Mouse (Mus musculus) heart, adult 18-20 months (tissue): ENCODE measurements at regions not wholly inside any gene's neighbourhood (a gene's known extent, or its start where the extent isn't known, plus 50 kb on each side); places are given as distances from the start of the nearest gene placed in this dataset.
A peak's percentile ranks its signal among the peaks of the same experiment; 100 is the strongest.

Source experiments
- DNase-seq, 2 experiments: peaks; one replicate each; pipeline ENCODE4 v3.0.0; 2021 to 2022; ENCODE audit warnings: mixed read lengths in 1 of 2

DNA sequence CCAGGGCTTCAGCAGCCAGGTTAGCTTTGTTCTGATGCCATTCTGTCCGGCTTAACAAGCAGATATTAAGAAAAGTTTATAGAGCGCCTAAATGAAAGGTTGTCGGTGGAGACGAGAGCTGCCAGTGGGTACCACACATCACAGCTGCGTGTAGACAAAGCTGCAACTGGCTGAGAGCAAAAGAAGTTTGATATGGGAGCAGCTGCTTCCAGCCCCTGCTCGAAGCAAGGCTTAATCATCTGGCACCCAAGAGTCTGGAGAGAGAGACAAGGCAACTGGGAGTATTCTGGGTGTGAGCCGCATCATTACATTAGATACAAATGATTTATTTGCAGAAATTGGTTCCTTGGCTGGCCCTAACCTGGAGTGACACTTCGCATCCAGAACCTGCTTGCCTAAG, 2488.7 kb upstream of the Gm7489 start:
- peak; percentile 6 to 8 for DNase-seq

DNA sequence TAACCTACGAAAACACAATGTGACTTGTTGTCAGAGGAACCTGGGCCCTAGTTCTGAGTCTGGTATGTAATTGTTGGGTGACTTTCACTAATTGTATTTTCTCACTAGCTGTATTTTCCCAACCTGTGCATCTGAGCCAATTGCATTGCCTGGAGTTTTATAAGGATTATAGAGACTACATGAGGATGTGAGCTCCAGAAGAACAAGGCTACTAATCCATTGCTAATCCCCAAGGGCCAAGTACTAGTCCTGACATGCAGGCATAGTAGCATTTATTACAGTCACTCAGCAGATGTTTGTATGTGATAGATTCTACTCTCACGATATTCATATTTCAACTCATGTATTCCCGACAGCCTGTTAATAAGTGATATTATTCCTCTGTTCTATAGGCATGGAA, 2481.1 kb upstream of the Gm7489 start:
- DNase-seq: no peak

DNA sequence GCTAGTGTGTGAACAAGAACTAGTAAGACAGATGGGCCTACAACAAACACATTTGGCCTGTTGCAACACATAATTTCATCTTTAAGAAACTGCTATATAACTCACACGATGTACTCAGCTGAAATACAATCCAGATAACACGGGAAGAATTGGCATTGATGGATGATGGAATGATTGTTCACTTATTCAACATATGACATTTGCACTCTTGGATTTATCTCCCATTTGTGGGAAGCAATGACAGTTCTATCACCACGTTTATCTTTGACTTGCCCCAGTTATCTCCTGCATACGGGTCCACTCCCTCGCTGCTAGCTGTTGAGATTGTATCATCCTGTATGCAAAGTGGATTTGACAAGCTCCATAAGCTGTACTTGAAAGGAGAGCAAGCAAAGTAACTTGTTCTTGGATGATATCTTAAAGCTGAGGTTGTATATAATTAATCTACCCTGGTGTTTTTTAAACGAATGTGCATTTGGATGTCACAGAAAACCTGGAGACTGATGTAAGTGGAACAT, 2474.9 kb upstream of the Gm7489 start:
- DNase-seq: no peak

DNA sequence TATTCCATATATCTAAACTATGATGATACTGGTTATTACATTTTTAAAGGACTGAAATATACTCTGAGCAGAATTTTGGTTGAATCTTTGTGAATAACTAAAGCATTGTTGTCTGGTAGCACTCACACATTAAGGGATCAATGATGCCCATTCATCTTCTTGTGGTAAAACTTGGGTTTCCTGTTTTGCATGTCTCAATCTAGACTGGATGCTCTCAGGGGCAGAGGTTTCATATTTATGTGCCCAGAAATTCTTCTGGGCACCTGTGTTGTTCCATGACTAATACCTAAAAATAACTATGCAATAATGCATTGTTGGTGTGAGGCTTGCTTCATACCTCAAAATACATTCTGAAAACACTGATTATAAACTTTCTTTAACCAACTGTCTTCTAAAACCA, 2472.7 kb upstream of the Gm7489 start:
- DNase-seq: no peak

DNA sequence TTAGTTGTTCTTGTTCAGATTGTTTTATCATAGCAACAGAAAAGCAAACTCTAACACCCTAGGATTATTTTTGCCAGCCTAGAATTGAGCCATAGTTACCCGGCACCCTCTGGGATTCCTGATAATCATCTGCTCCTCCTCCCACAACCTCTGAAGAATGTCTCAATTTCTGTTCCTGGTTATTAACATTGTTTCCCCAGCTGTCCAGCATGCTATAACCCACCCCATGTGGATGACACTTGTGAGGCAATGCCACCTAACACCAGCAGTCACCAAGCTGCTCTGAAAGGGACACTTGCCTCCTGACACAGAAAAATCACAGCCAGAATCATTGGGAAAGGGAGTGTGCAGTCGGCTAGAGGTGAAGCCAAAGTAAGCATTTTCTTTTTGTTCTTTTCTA, 2442.1 kb upstream of the Gm7489 start:
- DNase-seq: no peak

DNA sequence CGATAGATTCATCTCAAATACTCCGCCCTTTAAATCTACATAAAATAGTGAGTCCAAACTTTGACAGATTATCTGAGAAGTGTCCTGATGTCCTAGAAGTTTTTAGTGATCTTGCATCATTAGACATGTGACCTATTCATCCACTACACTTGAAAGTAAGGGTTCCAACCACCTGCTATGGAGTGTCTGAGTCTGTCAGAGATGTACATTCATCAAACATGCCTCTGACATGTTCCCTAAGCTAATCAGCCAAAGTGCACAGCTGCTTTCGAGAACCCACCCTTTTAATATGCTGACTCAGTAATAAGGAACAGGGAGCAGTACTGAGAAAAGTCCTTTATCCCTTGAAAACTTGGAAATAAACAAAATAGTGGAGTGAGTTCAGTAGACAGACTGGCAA, 2414.8 kb upstream of the Gm7489 start:
- DNase-seq: no peak

DNA sequence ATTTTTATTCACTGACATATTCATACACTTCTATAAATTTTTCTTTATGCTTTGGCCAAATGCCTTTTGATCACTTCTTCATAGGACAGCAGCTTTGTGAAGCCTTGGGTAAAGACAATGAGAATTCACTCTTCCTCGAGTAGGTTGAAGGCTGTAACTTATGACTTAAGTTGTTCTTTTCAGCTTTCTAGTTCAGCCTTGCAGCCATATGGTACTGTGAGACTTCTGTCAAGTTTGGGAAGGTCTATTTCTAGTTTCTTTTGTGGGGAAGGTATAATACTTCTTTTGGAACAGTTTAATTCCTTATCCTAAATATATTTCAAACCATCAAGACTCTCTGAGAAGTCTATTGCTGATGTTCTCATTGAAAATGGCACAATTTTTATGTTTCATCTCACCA, 2413.6 kb upstream of the Gm7489 start:
- no peak for DNase-seq

DNA sequence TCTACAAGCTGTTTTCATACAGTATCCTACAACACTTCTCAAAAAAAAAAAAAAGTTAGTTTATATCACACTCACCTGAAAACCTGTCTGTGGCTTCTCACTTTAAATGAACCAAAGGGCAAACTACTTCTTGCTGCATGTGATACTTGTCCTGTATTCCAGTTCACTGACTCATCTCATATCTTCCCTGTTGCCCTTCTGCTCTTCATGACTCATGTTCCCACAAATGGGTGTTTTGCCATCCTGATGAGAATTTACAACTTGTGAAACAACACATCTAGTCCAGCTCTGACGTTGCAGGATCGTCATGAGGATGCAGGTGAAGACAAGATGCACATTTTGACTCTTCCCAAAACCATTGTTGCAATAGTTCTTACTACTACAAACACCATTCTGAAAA, 2412.7 kb upstream of the Gm7489 start:
- DNase-seq: no peak

DNA sequence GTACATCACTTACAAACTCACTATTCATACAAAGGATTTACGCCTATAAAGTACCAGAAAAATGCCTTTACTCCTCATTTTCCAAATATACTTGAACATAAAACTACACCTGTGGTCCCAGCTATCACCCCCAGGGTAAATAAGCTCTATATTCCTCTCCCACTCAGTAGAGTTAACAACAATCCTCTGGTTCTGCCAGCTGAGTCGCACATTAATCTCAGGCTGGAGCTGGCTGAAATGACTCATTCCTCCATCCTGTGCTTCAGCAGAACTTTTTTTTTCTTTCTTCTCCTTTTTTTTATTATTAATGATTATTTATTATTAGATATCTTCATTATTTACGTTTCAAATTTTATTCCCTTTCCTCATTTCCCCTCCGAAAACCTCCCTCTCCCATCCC, 2402.8 kb upstream of the Gm7489 start:
- DNase-seq: no peak

DNA sequence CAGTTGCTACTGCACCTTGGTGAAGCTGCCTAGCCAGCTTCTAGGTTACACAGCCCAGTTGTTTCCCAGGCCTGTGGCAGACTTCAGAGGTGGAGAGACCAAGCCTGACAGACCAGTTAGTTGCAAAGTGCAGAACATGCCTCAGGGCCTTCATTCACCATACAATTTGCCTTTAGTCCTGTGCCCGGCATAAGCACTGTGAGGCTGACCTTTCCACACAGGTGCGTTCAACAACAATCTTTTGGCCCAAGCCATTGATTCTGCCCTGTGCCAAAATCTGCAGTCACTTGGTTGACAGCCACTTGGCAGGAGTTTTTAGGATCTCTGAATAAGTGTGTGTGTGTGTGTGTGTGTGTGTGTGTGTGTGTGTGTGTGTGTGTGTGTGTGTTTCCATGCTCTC, 2400.5 kb upstream of the Gm7489 start:
- DNase-seq: peak; percentile 9 to 19

DNA sequence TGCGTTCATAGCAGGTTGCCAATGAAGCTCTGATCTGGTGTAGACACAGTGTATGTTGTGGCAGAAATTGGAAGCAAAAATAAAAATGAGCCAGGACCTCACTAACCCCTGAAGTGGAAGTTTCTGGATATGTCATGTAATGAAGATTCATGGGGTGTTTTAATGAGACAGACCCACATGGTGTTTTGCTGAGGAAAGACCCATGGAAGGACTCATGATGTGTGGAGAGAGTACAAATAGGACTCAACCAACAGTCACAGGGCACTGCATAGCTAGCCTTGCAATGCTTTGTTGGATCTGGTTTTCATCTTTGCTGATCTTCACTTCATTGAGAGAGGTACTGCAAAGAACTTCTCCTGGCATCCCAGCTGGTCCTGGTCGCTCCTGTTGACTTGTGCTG, 2399.2 kb upstream of the Gm7489 start:
- DNase-seq: no peak

DNA sequence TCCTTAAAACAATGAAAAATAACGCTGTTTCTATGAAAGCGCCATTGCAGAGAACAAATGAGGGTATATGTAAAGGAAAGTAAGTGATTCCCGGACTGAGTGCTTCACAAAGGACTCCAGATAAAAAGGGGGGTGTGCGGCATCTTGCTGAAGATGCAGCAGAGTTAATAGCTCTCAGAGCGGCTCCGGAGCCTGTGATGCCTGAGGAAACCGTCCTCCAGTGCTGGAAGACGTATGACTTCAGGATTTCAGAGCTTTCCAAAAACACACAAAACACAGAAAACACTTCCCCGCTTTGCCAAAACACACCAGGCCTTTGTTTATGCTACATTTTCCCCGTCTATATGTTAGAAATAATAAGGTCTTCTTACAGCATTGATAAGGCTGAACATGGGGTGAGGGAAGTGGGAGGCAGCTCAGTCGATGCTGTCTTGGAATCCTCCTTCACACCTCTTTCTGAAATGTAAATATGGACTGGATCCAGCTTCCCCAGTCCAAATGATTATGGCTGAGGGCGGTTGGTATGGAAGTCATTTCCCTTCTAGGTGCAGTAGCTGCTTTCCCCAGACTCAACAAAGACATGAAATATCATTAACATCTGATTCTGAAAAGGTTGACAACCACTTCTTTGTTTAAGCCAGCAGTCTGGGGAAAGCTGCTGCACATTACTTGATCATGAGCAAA, 2382.5 kb upstream of the Gm7489 start:
- no peak for DNase-seq

DNA sequence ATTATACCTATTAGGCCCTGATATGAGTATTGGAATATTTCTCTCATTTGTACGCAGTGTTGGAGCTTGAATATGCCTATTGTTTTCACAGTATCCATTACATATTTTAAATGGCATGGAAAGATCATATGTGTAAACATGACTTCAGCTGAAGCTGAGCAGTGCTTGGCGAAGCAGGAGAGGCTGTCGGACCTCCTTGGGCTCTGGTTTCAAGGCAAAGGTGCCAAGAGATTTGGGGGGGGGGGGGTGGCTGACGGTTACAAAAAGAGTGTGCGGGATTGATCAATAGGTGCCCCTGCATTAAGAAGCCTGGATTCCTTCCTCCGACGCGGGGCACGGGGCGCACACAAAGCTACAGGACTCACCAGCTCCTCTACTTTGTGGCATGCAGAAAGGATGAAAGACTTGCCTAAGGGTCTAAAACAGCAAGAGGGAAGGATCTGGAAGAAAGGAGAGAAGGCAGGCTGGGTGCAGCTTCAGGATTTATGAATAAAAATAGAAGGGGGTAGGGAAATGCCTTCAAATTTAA, 2381.9 kb upstream of the Gm7489 start:
- DNase-seq: no peak

DNA sequence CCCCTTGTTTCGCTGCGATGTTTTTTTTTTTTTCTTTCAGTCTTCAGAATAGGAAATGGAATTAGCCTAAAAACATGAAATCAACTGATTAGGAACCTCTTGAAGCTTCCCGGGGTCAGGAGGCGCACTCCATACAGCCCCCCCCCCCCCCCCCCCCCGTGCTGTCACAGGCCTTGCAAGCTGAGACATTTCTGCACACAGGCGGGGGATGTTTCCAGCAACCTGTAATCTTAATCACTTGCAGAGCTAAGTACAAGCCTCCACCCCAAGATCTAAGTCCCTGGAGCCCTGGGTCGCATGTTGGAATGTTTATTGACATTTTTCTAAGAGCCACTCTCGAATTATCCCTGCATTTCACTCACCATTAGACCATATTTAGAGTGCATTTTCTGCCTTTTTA, 2381.4 kb upstream of the Gm7489 start:
- DNase-seq: peak; percentile 4 to 7

DNA sequence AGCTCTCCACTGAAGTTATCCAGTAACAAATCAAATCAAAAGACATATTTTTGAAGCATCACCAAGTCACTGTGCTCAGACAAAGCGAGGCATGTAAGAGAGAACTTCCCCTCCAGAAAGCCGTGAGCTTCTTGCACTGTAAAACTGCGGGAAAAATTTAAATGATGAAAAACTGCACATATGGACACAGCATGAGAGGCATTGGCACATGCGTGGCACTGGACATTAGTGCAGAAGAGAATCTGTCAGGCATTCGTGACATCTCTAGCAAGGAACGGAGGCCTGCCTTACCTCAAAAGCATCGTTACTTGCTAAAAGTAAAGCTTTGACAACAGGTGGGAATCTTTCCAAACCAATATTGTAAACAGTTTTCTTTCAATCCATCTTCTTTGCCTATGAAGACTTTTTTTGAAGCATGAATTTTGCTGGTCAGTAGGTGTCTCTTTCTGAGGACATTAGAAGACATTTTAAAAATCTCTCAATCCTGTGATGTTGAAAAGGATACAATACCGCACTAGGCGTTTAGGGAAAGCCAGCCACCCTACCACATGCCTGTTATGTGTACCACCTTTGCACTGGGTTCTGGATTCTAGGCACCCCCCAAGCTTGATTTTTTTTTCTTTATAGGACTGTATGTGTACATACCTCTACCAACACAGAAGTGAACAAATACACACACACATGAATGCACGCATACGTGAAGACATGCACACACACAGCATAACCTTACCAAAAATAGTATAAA, 2380.5 kb upstream of the Gm7489 start:
- no peak for DNase-seq

DNA sequence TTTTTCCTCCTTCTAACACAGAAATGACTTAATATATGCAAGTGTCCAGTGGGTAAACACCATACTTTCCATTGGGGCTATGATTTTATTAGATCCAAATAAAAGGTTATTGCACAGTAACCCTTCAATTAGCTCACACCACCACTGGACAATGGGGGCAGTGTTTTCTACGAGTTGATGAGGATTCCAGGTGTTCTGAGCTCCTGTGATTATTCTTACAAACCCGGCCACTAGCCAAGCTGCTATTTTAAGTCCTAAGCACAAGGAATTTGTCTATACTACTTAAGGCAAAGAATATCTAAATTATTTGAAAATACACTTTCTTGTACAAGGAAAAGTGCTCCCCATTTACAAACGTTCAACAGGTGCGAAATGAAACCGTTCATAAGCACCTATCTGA, 2379.9 kb upstream of the Gm7489 start:
- DNase-seq: peak in 1 of 2 experiments; percentile 5

DNA sequence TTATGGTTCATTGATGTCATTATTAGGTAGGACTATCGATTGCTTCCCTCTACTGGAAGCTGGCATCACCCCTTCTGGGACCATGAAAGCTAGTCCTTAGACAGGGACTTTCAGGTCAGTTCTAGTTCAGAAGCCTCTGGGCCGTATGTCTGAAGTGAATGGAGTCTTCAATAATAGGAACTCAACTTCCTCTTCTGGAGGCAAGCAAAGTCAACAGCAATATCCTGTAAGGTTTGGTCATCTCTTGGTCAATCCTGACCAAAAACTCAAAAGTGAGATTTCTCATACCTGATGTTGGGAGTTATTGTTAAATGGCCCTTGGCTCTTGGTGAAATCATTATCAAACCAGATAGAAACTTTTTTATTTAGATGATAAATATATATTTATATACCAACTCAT, 2377.6 kb upstream of the Gm7489 start:
- no peak for DNase-seq

DNA sequence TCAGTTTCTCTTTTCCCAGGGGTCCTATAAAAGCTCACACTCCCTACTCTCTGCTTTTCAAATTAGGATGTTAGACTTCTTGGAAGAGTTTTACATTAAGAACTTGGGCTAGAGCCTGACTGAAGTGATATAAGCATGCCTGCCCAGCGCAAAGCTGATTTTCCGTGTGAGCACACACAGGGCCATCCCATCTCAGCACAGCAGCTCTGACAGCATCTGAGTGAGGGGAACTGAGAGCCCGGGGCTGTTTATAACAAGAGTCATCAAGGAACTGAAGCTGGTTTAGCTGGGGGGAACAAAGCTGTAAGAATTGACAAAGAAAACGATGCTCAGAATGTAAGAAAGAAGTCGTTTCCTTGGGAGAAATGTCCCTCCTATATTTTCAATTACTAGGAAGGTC, 2373.4 kb upstream of the Gm7489 start:
- no peak for DNase-seq

DNA sequence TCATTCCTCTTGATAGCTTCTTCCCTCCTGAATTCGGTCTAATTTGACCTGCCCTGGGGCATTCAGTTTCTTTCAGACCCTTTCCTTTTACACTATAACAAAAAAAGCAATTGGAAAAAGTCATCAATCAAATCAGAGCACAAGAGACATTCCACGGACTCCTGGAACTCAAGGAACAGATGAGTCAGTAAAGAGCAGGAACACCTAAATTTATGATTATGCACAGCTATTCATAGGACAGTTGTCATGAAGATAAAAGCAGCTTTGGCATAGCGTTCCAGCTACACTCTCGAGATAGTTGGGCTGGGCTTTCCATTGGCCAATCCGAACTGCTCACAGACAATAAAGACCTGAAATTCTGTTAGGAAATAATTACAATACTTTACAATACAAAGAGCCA, 2348.4 kb upstream of the Gm7489 start:
- no peak for DNase-seq

DNA sequence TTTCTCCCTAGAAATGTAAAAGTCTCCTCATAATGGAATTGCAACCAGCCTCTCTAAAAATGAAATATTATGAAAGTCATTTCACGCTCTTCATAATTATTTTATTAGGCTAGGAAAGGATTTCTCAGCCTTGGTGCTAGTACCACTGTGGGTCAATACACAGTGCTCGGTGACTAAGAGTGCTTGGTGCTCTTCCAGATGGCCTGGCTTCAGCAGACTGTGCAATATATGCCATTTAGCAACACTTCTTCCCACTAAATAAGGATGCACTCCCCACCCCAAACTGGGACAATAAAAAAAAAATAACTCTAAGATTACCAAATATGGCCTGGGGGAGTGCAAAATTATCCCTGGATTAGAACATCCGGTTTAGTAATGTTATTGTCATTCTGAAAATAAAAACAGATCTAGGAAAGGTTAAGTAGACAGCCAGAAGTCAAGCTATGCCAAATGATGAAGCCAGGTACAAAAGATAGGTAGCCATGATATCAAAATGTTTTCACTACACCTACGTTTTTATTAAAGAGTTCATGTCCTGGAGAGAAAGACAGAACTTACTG, 2333.4 kb upstream of the Gm7489 start:
- no peak for DNase-seq

DNA sequence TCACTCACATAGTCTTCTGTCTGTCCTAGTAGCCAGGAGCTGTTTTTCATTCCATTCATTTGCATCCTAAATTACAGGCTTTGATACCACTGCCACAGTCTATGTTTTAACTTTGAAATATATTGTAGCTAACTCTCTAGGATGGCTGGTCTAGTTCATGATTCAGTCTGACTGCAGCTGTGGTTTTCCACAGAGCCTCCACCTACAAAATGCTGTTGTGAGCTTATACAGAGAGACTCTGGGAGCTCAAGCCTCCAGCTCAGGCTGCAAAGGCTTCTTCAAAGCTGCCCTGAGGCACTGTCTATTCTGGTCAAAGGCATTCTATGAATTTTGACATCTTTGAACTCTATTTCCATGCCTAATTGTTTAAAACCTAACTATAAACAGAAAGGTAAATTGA, 2326.5 kb upstream of the Gm7489 start:
- no peak for DNase-seq

DNA sequence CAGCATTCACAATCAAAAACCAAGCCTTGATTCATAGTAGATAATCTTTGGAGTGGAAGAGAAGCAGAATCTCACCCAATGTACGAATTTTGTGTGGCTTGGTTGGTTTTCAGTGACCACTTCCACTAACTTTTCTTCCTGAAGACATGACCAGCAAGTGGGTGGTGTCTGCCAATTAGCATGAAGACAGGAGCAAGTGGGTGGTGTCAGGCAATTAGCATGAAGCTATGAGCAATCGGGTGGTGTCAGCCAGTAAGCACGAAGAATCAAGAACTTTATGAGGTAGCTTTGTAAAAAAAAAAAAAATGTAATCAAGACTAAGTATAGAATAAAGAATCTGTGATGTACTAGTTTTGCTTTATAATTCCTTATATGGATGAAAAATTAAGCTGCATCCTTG, 2319.2 kb upstream of the Gm7489 start:
- DNase-seq: no peak

DNA sequence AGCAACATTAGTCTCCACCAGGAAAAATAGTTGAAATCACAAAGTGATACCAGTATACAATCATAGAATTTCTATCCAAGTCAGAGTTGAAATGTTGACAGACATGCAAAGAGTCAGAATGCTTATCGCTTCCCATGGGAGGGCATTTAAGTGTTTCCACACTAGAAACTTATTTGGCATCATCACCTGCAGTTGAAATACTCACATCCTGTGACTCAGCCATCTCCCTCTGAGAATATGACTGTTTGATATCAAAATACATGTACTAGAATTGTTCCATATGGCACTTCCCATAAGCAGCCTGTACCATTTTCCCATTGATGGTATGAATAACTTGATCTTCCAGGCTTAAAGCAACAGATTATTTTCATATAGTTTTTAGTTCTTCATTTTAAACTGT, 2314.1 kb upstream of the Gm7489 start:
- DNase-seq: peak in 1 of 2 experiments; percentile 33
